Mouse (Mus musculus): ENCODE results near the gene Il23a. TPM values are rescaled to one million over a fixed set of nuclear protein-coding genes. Genes with fewer than 3 reads are reported as not detected.
"Not testable (repeated sequence)": the region's sequence is repeated elsewhere in the genome, so short reads cannot be mapped to it uniquely, and the experiment has no call there.

Gene Il23a
- total RNA-seq, 2 experiments from 2014 or later = 0.43 to 0.58 TPM

- DNase-seq (ENCODE audit: extremely low spot score in 1 of 2, low spot score in 2 of 2); intact Hi-C loops (cut with DNase I): not testable (repeated sequence)
Observed at GRCm38 (mm10) chr10:128272819-128273439, 25.6 kb downstream of the Il23a start.

GRCm38 (mm10) chr10:128271883-128272282 is 26.7 kb downstream of the Il23a start:
- no peak for DNase-seq (ENCODE audit: extremely low spot score in 1 of 2, low spot score in 2 of 2)
- intact Hi-C loops (cut with DNase I) = no loop called here

GRCm38 (mm10) chr10:128270866-128271265 is 27.7 kb downstream of the Il23a start:
- intact Hi-C loops (cut with DNase I) = no loop called here

GRCm38 (mm10) chr10:128270287-128270841 is 28.2 kb downstream of the Il23a start, which contains the start of gene Stat2:
Gene Stat2 (plus strand): TSS chr10:128270559.
- intact Hi-C loops (cut with DNase I) = no loop called here
- DNase-seq (ENCODE audit: extremely low spot score in 1 of 2, low spot score in 2 of 2) = peak; percentile 97 to 99

More at GRCm38 (mm10) chr10:128270866-128271265, 27.7 kb downstream of the Il23a start:
- no peak for DNase-seq (ENCODE audit: extremely low spot score in 1 of 2, low spot score in 2 of 2)

- DNase-seq (ENCODE audit: extremely low spot score in 1 of 2, low spot score in 2 of 2) = no peak
- intact Hi-C loops (cut with DNase I) = no loop called here
Observed at GRCm38 (mm10) chr10:128269206-128269910, 29.2 kb downstream of the Il23a start.

GRCm38 (mm10) chr10:128268371-128268770 is 30.2 kb downstream of the Il23a start, which contains the start of gene Apof:
Gene Apof (plus strand): TSS chr10:128268671.
- DNase-seq (ENCODE audit: extremely low spot score in 1 of 2, low spot score in 2 of 2) = no peak
- intact Hi-C loops (cut with DNase I) = no loop called here

GRCm38 (mm10) chr10:128263393-128264310 is 34.9 kb downstream of the Il23a start:
- intact Hi-C loops (cut with DNase I) = no loop called here
- DNase-seq (ENCODE audit: extremely low spot score in 1 of 2, low spot score in 2 of 2) = no peak

GRCm38 (mm10) chr10:128262300-128262699 is 36.3 kb downstream of the Il23a start:
- no peak for DNase-seq (ENCODE audit: extremely low spot score in 1 of 2, low spot score in 2 of 2)
- intact Hi-C loops (cut with DNase I) = no loop called here

- intact Hi-C loops (cut with DNase I) = not testable (repeated sequence)
Observed at GRCm38 (mm10) chr10:128260376-128260775, 38.2 kb downstream of the Il23a start.

GRCm38 (mm10) chr10:128259946-128260345 is 38.6 kb downstream of the Il23a start:
- DNase-seq (ENCODE audit: extremely low spot score in 1 of 2, low spot score in 2 of 2) = no peak
- intact Hi-C loops (cut with DNase I) = no loop called here

More at GRCm38 (mm10) chr10:128260376-128260775, 38.2 kb downstream of the Il23a start:
- not testable (repeated sequence) for DNase-seq (ENCODE audit: extremely low spot score in 1 of 2, low spot score in 2 of 2)

- no peak for DNase-seq (ENCODE audit: extremely low spot score in 1 of 2, low spot score in 2 of 2)
- intact Hi-C loops (cut with DNase I) = no loop called here
Observed at GRCm38 (mm10) chr10:128258953-128259352, 39.6 kb downstream of the Il23a start.

GRCm38 (mm10) chr10:128256328-128256727 is 42.2 kb downstream of the Il23a start:
- DNase-seq (ENCODE audit: extremely low spot score in 1 of 2, low spot score in 2 of 2) = no peak
- intact Hi-C loops (cut with DNase I) = no loop called here

- intact Hi-C loops (cut with DNase I) = no loop called here
Observed at GRCm38 (mm10) chr10:128255925-128256324, 42.6 kb downstream of the Il23a start.

GRCm38 (mm10) chr10:128253677-128254255 is 44.8 kb downstream of the Il23a start, which contains the start of gene Apon:
Gene Apon (plus strand): TSS chr10:128254096.
- intact Hi-C loops (cut with DNase I) = no loop called here
- no peak for DNase-seq (ENCODE audit: extremely low spot score in 1 of 2, low spot score in 2 of 2)

More at GRCm38 (mm10) chr10:128255925-128256324, 42.6 kb downstream of the Il23a start:
- DNase-seq (ENCODE audit: extremely low spot score in 1 of 2, low spot score in 2 of 2) = no peak

- no peak for DNase-seq (ENCODE audit: extremely low spot score in 1 of 2, low spot score in 2 of 2)
- intact Hi-C loops (cut with DNase I) = no loop called here
Observed at GRCm38 (mm10) chr10:128250565-128250964, 48.0 kb downstream of the Il23a start.

- peak in 1 of 2 experiments; percentile 78 for DNase-seq (ENCODE audit: extremely low spot score in 1 of 2, low spot score in 2 of 2)
- intact Hi-C loops (cut with DNase I) = no loop called here
Observed at GRCm38 (mm10) chr10:128247020-128247732, 51.4 kb downstream of the Il23a start.

Data from left cerebral cortex, postnatal 10 days (tissue).